Comparison of ENCODE assay signal across 21 mouse cellular contexts in genomic region chr15:29026219-29026618, GRCm38 (mm10).
A peak's percentile ranks its signal among the peaks of the same experiment; 100 is the strongest.
DNase-seq lines count a peak whose midpoint lies in the region; ATAC-seq and TF ChIP-seq lines count a peak whose summit lies in the region.
"Had no signal": no experiment of that assay in that cellular context is flagged by ENCODE, and none has a peak within 500 bp of the region (broad histone marks: within the 10 kb centered on the region; RNA-seq: fewer than 3 reads in every experiment).

No protein-coding gene starts in this region.

- H3K4me3 ChIP-seq in CH12.LX (replicated peaks in 1 of 3; ENCODE audit: low read depth in 2 of 3, low read length in 2 of 3, poor library complexity in 1 of 3): no peak overlapping the region
- H3K4me3 ChIP-seq in bone marrow macrophage, adult 2 months (ENCODE audit: insufficient read depth, low read length): no peak overlapping the region
- H3K4me3 ChIP-seq in cerebellum, adult 2 months (replicated peaks; ENCODE audit: insufficient read depth, low read depth, low read length): no peak overlapping the region
- H3K4me3 ChIP-seq in stomach, postnatal 0 days (ENCODE audit: low read depth, low read length): no peak overlapping the region
- H3K4me3 ChIP-seq: embryonic facial prominence, embryonic 12.5 days; forebrain, embryonic 12.5 days; heart, adult 2 months; heart, embryonic 12.5 days; hindbrain, embryonic 12.5 days had no signal

- no peak for TF ChIP-seq RAD21 in CH12.LX (IDR thresholded peaks at IDR 0.05; ENCODE audit: low read depth, low read length)

- peaks cover 37% of the 10 kb centered on the region for H3K9me3 ChIP-seq in CH12.LX (replicated peaks; ENCODE audit: low read length)
- no peaks in the 10 kb centered on the region for H3K9me3 ChIP-seq in stomach, postnatal 0 days (ENCODE audit: control insufficient read depth, low read length)
- H3K9me3 ChIP-seq: embryonic facial prominence, embryonic 12.5 days; forebrain, embryonic 12.5 days; G1E; heart, embryonic 12.5 days; hindbrain, embryonic 12.5 days had no signal

- no peak for TF ChIP-seq POLR2A in CH12.LX (IDR thresholded peaks at IDR 0.05; ENCODE audit: low read depth, low read length)
- no peak for TF ChIP-seq POLR2A in bone marrow macrophage, adult 2 months (IDR thresholded peaks at IDR 0.05; ENCODE audit: borderline replicate concordance, low read depth, low read length)
- TF ChIP-seq POLR2A in cerebellum, adult 2 months (IDR thresholded peaks at IDR 0.05; ENCODE audit: borderline replicate concordance, insufficient read depth, low read length): no peak

- peak; percentile 1 for DNase-seq in CH12.LX (ENCODE audit: extremely low read depth)
- peak; percentile 48 for DNase-seq in splenic B cell, adult 2 months (ENCODE audit: low read depth, low spot score)
- DNase-seq in cerebellum, adult 2 months: no peak
- DNase-seq in layer of hippocampus, adult 9-11 months: no peak
- no peak for DNase-seq in stomach, postnatal 0 days (ENCODE audit: low spot score)
- DNase-seq: adrenal gland, postnatal 14 days; cerebellum, adult 18-20 months; cerebellum, postnatal 10 days; gastrocnemius, postnatal 10 days; heart, adult 2 months had no signal

- H3K79me2 ChIP-seq in CH12.LX (replicated peaks; ENCODE audit: control insufficient read depth, extremely low read depth, insufficient read depth, poor library complexity, severe bottlenecking): no peaks in the 10 kb centered on the region

- H3K36me3 ChIP-seq in CH12.LX (replicated peaks in 1 of 2; ENCODE audit: control insufficient read depth in 1 of 2, insufficient read depth in 1 of 2, low read length in 1 of 2): no peaks in the 10 kb centered on the region
- H3K36me3 ChIP-seq in splenic B cell, adult 2 months (ENCODE audit: control insufficient read depth, insufficient read depth, low read length, poor library complexity, severe bottlenecking): no peaks in the 10 kb centered on the region
- H3K36me3 ChIP-seq in stomach, postnatal 0 days (ENCODE audit: control insufficient read depth, insufficient read depth, low read length): no peaks in the 10 kb centered on the region
- H3K36me3 ChIP-seq: embryonic facial prominence, embryonic 12.5 days; forebrain, embryonic 12.5 days; G1E; heart, embryonic 12.5 days; hindbrain, embryonic 12.5 days had no signal

- no peak overlapping the region for H3K4me2 ChIP-seq in CH12.LX (ENCODE audit: insufficient read depth, low read depth, poor library complexity, severe bottlenecking)
- H3K4me2 ChIP-seq in stomach, postnatal 0 days (replicated peaks; ENCODE audit: low read depth): no peak overlapping the region
- H3K4me2 ChIP-seq: embryonic facial prominence, embryonic 12.5 days; forebrain, embryonic 12.5 days; heart, embryonic 12.5 days; hindbrain, embryonic 12.5 days had no signal

- no peak overlapping the region for H3K9ac ChIP-seq in CH12.LX (ENCODE audit: insufficient read depth, low read depth)
- no peak overlapping the region for H3K9ac ChIP-seq in stomach, postnatal 0 days (ENCODE audit: low read length)
- H3K9ac ChIP-seq: embryonic facial prominence, embryonic 12.5 days; forebrain, embryonic 12.5 days; heart, embryonic 12.5 days; hindbrain, embryonic 12.5 days had no signal

- TF ChIP-seq CTCF in CH12.LX (conservative IDR thresholded peaks at IDR 0.05 in 1 of 2, IDR thresholded peaks at IDR 0.05 in 1 of 2; ENCODE audit: low read depth in 2 of 2, low read length in 2 of 2): no peak
- TF ChIP-seq CTCF in bone marrow macrophage, adult 2 months (IDR thresholded peaks at IDR 0.05; ENCODE audit: low read depth, low read length): no peak
- TF ChIP-seq CTCF in cerebellum, adult 2 months (IDR thresholded peaks at IDR 0.05; ENCODE audit: borderline replicate concordance, insufficient read depth, low read depth, low read length): no peak
- TF ChIP-seq CTCF in stomach, postnatal 0 days (IDR thresholded peaks at IDR 0.05; ENCODE audit: low read depth): no peak

- no peaks in the 10 kb centered on the region for H3K27me3 ChIP-seq in CH12.LX (replicated peaks)
- H3K27me3 ChIP-seq in splenic B cell, adult 2 months (ENCODE audit: control insufficient read depth, insufficient read depth, low read length, poor library complexity, severe bottlenecking): no peaks in the 10 kb centered on the region
- no peaks in the 10 kb centered on the region for H3K27me3 ChIP-seq in cerebellum, adult 2 months (ENCODE audit: control insufficient read depth, insufficient read depth, low read length)
- no peaks in the 10 kb centered on the region for H3K27me3 ChIP-seq in stomach, postnatal 0 days (ENCODE audit: control insufficient read depth, insufficient read depth, low read length)
- H3K27me3 ChIP-seq: embryonic facial prominence, embryonic 12.5 days; forebrain, embryonic 12.5 days; heart, embryonic 12.5 days; hindbrain, embryonic 12.5 days had no signal

- ATAC-seq in megakaryocyte, adult 5-6 weeks (ENCODE audit: poor library complexity, severe bottlenecking): peak; percentile 99
- ATAC-seq in stomach, postnatal 0 days (ENCODE audit: low FRiP score, low TSS enrichment): no peak
- ATAC-seq: activated CD4-positive, CD25-positive, alpha-beta regulatory T cell, adult 4 months; forebrain, embryonic 16.5 days; hindbrain, postnatal 0 days; Patski had no signal

- dilution Hi-C loops in CH12.LX (cut with MboI; ENCODE audit: extremely low pct_ligation_motif_present, extremely low pct_unique_long_range_greater_than_20kb, low sequenced_read_pairs): no loop called here

- in situ Hi-C loops in CH12.LX (cut with MboI; ENCODE audit: low pct_ligation_motif_present, low pct_unique_long_range_greater_than_20kb, low sequenced_read_pairs): no loop called here

- H3K27ac ChIP-seq in CH12.LX (ENCODE audit: insufficient read depth, low read depth): no peak overlapping the region
- H3K27ac ChIP-seq in bone marrow macrophage, adult 2 months (ENCODE audit: insufficient read depth, low read depth, low read length): peak overlapping the region; percentile 60
- no peak overlapping the region for H3K27ac ChIP-seq in cerebellum, adult 2 months (ENCODE audit: insufficient read depth, low read length)
- H3K27ac ChIP-seq in stomach, postnatal 0 days (replicated peaks): no peak overlapping the region
- H3K27ac ChIP-seq: embryonic facial prominence, embryonic 12.5 days; forebrain, embryonic 12.5 days; heart, adult 2 months; hindbrain, embryonic 12.5 days; hindbrain, postnatal 0 days had no signal

- 94% methylated on average over 3 of the region's 3 CpGs for WGBS in cerebellum, adult 2 months
- 79% methylated on average over 3 of the region's 3 CpGs for WGBS in stomach, postnatal 0 days

- no peak for TF ChIP-seq EP300 in CH12.LX (IDR thresholded peaks at IDR 0.05; ENCODE audit: low read length)
- no peak for TF ChIP-seq EP300 in stomach, postnatal 0 days (optimal IDR thresholded peaks at IDR 0.05)

- H3K4me1 ChIP-seq in CH12.LX (ENCODE audit: control insufficient read depth in 1 of 2, insufficient read depth in 2 of 2): no peaks in the 10 kb centered on the region
- H3K4me1 ChIP-seq in bone marrow macrophage, adult 2 months (ENCODE audit: control insufficient read depth, insufficient read depth, low read length): peaks cover 2% of the 10 kb centered on the region
- no peaks in the 10 kb centered on the region for H3K4me1 ChIP-seq in cerebellum, adult 2 months (ENCODE audit: control insufficient read depth, insufficient read depth, low read length)
- H3K4me1 ChIP-seq in stomach, postnatal 0 days (replicated peaks; ENCODE audit: control insufficient read depth, insufficient read depth): no peaks in the 10 kb centered on the region
- H3K4me1 ChIP-seq: embryonic facial prominence, embryonic 12.5 days; forebrain, embryonic 12.5 days; heart, embryonic 12.5 days; hindbrain, embryonic 12.5 days had no signal

TF ChIP-seq in CH12.LX, 34 proteins besides CTCF, POLR2A, EP300 and RAD21:
- TF ChIP-seq HCFC1 (IDR thresholded peaks at IDR 0.05; ENCODE audit: low read depth, low read length): no peak
- no peak for TF ChIP-seq USF2 (conservative IDR thresholded peaks at IDR 0.05; ENCODE audit: low read depth, low read length)
- TF ChIP-seq ZC3H11A (IDR thresholded peaks at IDR 0.05; ENCODE audit: low read depth, low read length): no peak
- no peak for TF ChIP-seq ZNF384 (IDR thresholded peaks at IDR 0.05; ENCODE audit: low read depth, low read length)
- TF ChIP-seq POLR2AphosphoS2 (IDR thresholded peaks at IDR 0.05; ENCODE audit: low read depth, low read length): no peak
- no peak for TF ChIP-seq MAFK (IDR thresholded peaks at IDR 0.05; ENCODE audit: insufficient replicate concordance, low read length)
- no peak for TF ChIP-seq MEF2A (IDR thresholded peaks at IDR 0.05; ENCODE audit: borderline replicate concordance, low read depth, low read length)
- TF ChIP-seq ZMIZ1 (IDR thresholded peaks at IDR 0.05; ENCODE audit: low read depth, low read length): no peak
- TF ChIP-seq RCOR1 (conservative IDR thresholded peaks at IDR 0.05; ENCODE audit: low read depth, low read length): no peak
- TF ChIP-seq NELFE (IDR thresholded peaks at IDR 0.05; ENCODE audit: low read depth, low read length): no peak
- no peak for TF ChIP-seq ETS1 (conservative IDR thresholded peaks at IDR 0.05; ENCODE audit: low read depth, low read length)
- no peak for TF ChIP-seq MAX (IDR thresholded peaks at IDR 0.05; ENCODE audit: low read length)
- TF ChIP-seq CHD1 (IDR thresholded peaks at IDR 0.05; ENCODE audit: low read depth, low read length): no peak
- no peak for TF ChIP-seq E2F4 (IDR thresholded peaks at IDR 0.05; ENCODE audit: insufficient replicate concordance, low read depth, low read length)

Comparison
In these comparisons a context has a peak if more than half of its experiments do, and no peak if none do; other contexts are left out.
1. DNase-seq: peak in CH12.LX (single experiment) and splenic B cell, adult 2 months (single experiment); none in cerebellum, adult 2 months (0 of 2), layer of hippocampus, adult 9-11 months (single experiment) and stomach, postnatal 0 days (single experiment).